Mouse (Mus musculus) lung, embryonic 16.5 days (tissue): ENCODE measurements around the gene Ltn1. TPM values are rescaled to one million over a fixed set of nuclear protein-coding genes. Genes with fewer than 3 reads are reported as not detected.
A peak's percentile ranks its signal among the peaks of the same experiment; 100 is the strongest.

Source experiments
- ATAC-seq: fragments of 200-750 bp; cut with Nextera tagmentation; 2 replicates; pipeline ENCODE4 v1.8.0; 2017; ENCODE audit warnings: low read depth, mild to moderate bottlenecking, moderate library complexity
- H3K27ac ChIP-seq: fragments of 300-500 bp; sonication (generic); 2 replicates; pipeline ENCODE4 v1.5.1; 2014; ENCODE audit warnings: mild to moderate bottlenecking, control low read depth, low read length
- H3K27me3 ChIP-seq: fragments of 300-500 bp; sonication (generic); 2 replicates; pipeline ENCODE4 v1.6.1; 2014; ENCODE audit warnings: low read depth, low read length, mixed read lengths; ENCODE audit not compliant: control insufficient read depth, insufficient read depth
- H3K36me3 ChIP-seq: fragments of 300-500 bp; sonication (generic); 2 replicates; pipeline ENCODE4 v1.6.1; 2014; ENCODE audit warnings: low read length; ENCODE audit not compliant: control insufficient read depth, insufficient read depth
- H3K4me1 ChIP-seq: fragments of 300-500 bp; sonication (generic); replicated peaks from 2 replicates; pipeline ENCODE4 v1.6.1; 2014; ENCODE audit warnings: low read length, mixed read lengths; ENCODE audit not compliant: control insufficient read depth, insufficient read depth
- H3K4me2 ChIP-seq: fragments of 300-500 bp; sonication (generic); 2 replicates; pipeline ENCODE4 v1.6.1; 2014; ENCODE audit warnings: low read depth, low read length, control low read depth
- H3K4me3 ChIP-seq: fragments of 300-500 bp; sonication (generic); 2 replicates; pipeline ENCODE4 v1.5.1; 2014; ENCODE audit warnings: mild to moderate bottlenecking, low read length, control low read depth
- H3K9ac ChIP-seq: fragments of 300-500 bp; sonication (generic); 2 replicates; pipeline ENCODE4 v1.6.1; 2014; ENCODE audit warnings: low read length, control low read depth
- H3K9me3 ChIP-seq: fragments of 300-500 bp; sonication (generic); 2 replicates; pipeline ENCODE4 v1.6.1; 2016; ENCODE audit warnings: low read length; ENCODE audit not compliant: control insufficient read depth
- WGBS: fragments of 180-500 bp; shearing (Covaris S2); extraction: QIAGEN DNeasy Blood & Tissue Kit; methylation state at CpG from one replicate; pipeline ENCODE4 v1.1.7; 2014; 5-methylcytosine and 5-hydroxymethylcytosine counted together
- polyA plus RNA-seq: library from polyadenylated mRNA; unstranded; fragments of >200 nt; fragmentation: Nextera tagmentation; extraction: Ambion mirVana; gene quantifications from 2 replicates; pipeline ENCODE4 v1.2.1, GENCODE M21; 2015

The Ltn1 gene
- polyA plus RNA-seq, 1 experiment from 2014 or later: 30.0 TPM

GRCm38 (mm10) chr16:87427516-87427915, 4.9 kb downstream of the Ltn1 start:
- Histone ChIP-seq H3K9ac (no peak overlapping the region), H3K4me1 (0 out of 2 replicates have a peak, but pooled peaks cover 2% of the 10 kb centered on the region), H3K27ac (no peak overlapping the region), H3K4me2 (no peak overlapping the region), H3K4me3 (no peak overlapping the region), H3K27me3 (no peaks in the 10 kb centered on the region), H3K9me3 (no peaks in the 10 kb centered on the region), H3K36me3 (peaks cover 33% of the 10 kb centered on the region)
- no peak for ATAC-seq
- 87% methylated on average over 8 of the region's 8 CpGs for WGBS

DNA sequence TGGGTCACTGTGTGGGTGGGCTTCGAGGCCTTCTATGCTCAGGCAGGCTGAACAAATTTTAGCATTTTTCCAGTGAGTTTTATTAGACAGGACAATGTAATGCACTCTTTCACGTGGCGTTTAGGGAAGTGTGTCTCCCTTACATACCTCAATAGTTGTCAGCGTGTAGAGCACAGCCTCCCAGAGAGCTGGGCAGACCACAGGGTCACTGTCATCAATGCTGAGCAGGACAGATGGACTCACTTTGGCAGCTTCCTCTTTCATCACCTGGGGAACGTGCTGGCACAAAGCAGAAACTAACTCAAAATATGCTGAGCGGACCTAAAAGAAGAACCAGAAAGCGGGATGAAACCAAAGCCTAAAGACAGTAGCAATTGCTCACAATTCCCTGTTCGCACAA, 11.8 kb downstream of the Ltn1 start:
- no peaks in the 10 kb centered on the region for H3K27me3 ChIP-seq
- H3K27ac ChIP-seq: no peak overlapping the region
- ATAC-seq: no peak
- peaks cover 4% of the 10 kb centered on the region; the same call in 1 of the 2 replicates for H3K9me3 ChIP-seq
- H3K4me3 ChIP-seq: no peak overlapping the region
- 90% methylated on average over 8 of the region's 8 CpGs for WGBS
- H3K4me2 ChIP-seq: no peak overlapping the region
- no peak overlapping the region for H3K9ac ChIP-seq
- H3K4me1 ChIP-seq: no peaks in the 10 kb centered on the region
- H3K36me3 ChIP-seq: peaks cover 67% of the 10 kb centered on the region

- no peak overlapping the region for H3K4me3 ChIP-seq
- H3K27me3 ChIP-seq: no peaks in the 10 kb centered on the region
- peaks cover 43% of the 10 kb centered on the region for H3K36me3 ChIP-seq
- no peaks in the 10 kb centered on the region for H3K9me3 ChIP-seq
- 83% methylated on average over 3 of the region's 3 CpGs for WGBS
- no peak overlapping the region for H3K4me2 ChIP-seq
- no peaks in the 10 kb centered on the region for H3K4me1 ChIP-seq
- H3K27ac ChIP-seq: no peak overlapping the region
- no peak overlapping the region for H3K9ac ChIP-seq
- no peak for ATAC-seq
Measured at GRCm38 (mm10) chr16:87405001-87405400, 27.4 kb downstream of the Ltn1 start.

GRCm38 (mm10) chr16:87393813-87394548, 38.4 kb downstream of the Ltn1 start:
- ATAC-seq: peak; percentile 78
- H3K27ac ChIP-seq: no peak overlapping the region
- H3K27me3 ChIP-seq: no peaks in the 10 kb centered on the region
- H3K4me1 ChIP-seq: no peaks in the 10 kb centered on the region
- H3K9ac ChIP-seq: no peak overlapping the region
- H3K4me2 ChIP-seq: no peak overlapping the region
- H3K9me3 ChIP-seq: no peaks in the 10 kb centered on the region
- peaks cover 32% of the 10 kb centered on the region for H3K36me3 ChIP-seq
- no peak overlapping the region for H3K4me3 ChIP-seq
- 41% methylated on average over 16 of the region's 16 CpGs for WGBS

GRCm38 (mm10) chr16:87387444-87387977, 44.9 kb downstream of the Ltn1 start:
- no peak for ATAC-seq
- WGBS: 87% methylated on average over 3 of the region's 3 CpGs
- H3K36me3 ChIP-seq: peaks cover 14% of the 10 kb centered on the region

DNA sequence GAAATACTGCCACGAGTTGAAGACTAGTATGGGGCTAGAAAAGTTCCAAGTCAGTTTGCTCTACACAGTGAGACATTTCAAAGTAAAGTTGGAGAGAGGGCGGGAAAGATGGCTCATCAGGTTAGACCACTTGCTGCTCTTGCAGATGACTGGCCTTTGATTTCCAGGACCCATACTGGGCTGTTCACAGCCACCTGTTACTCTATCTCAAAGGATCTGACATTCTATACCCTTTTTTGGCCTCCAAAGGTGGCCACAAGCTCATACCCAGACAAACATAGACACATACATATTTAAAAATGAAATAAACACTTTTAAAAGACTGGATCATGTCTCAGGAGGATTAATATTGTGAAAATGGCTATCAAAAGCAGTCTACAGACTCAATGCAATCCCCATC, 48.0 kb downstream of the Ltn1 start:
- Histone ChIP-seq H3K9ac (no peak overlapping the region), H3K4me3 (no peak overlapping the region), H3K4me1 (no peaks in the 10 kb centered on the region), H3K9me3 (no peaks in the 10 kb centered on the region), H3K4me2 (no peak overlapping the region), H3K36me3 (peaks cover 39% of the 10 kb centered on the region), H3K27me3 (no peaks in the 10 kb centered on the region), H3K27ac (no peak overlapping the region)
- ATAC-seq: no peak
- 80% methylated on average over 2 of the region's 2 CpGs for WGBS

More at GRCm38 (mm10) chr16:87387444-87387977, 44.9 kb downstream of the Ltn1 start:
- Histone ChIP-seq H3K27ac (no peak overlapping the region), H3K4me3 (no peak overlapping the region), H3K4me2 (no peak overlapping the region), H3K4me1 (no peaks in the 10 kb centered on the region), H3K9ac (no peak overlapping the region), H3K9me3 (no peaks in the 10 kb centered on the region), H3K27me3 (no peaks in the 10 kb centered on the region)

- Histone ChIP-seq H3K27ac (no peak overlapping the region), H3K36me3 (peaks cover 48% of the 10 kb centered on the region), H3K4me3 (no peak overlapping the region), H3K9me3 (no peaks in the 10 kb centered on the region), H3K4me2 (no peak overlapping the region), H3K27me3 (no peaks in the 10 kb centered on the region), H3K4me1 (no peaks in the 10 kb centered on the region), H3K9ac (no peak overlapping the region)
- ATAC-seq: no peak
- WGBS: 81% methylated on average over 2 of the region's 2 CpGs
Measured at GRCm38 (mm10) chr16:87382996-87383395, 49.4 kb downstream of the Ltn1 start.

- 92% methylated on average over 6 of the region's 6 CpGs for WGBS
- no peak overlapping the region for H3K27ac ChIP-seq
- ATAC-seq: no peak
Measured at GRCm38 (mm10) chr16:87366445-87366844, 66.0 kb downstream of the Ltn1 start.

GRCm38 (mm10) chr16:87366035-87366434, 66.4 kb downstream of the Ltn1 start:
- H3K36me3 ChIP-seq: peaks cover 19% of the 10 kb centered on the region
- no peak overlapping the region for H3K9ac ChIP-seq
- 66% methylated on average over 10 of the region's 10 CpGs for WGBS
- H3K9me3 ChIP-seq: no peaks in the 10 kb centered on the region
- H3K4me1 ChIP-seq: no peaks in the 10 kb centered on the region; the same call in 1 of the 2 replicates
- H3K4me2 ChIP-seq: no peak overlapping the region
- H3K27ac ChIP-seq: no peak overlapping the region
- H3K4me3 ChIP-seq: no peak overlapping the region
- no peak for ATAC-seq
- H3K27me3 ChIP-seq: no peaks in the 10 kb centered on the region

More at GRCm38 (mm10) chr16:87366445-87366844, 66.0 kb downstream of the Ltn1 start:
- H3K36me3 ChIP-seq: peaks cover 19% of the 10 kb centered on the region
- no peaks in the 10 kb centered on the region for H3K27me3 ChIP-seq
- H3K4me1 ChIP-seq: no peaks in the 10 kb centered on the region; the same call in 1 of the 2 replicates
- no peak overlapping the region for H3K4me2 ChIP-seq
- no peak overlapping the region for H3K9ac ChIP-seq
- no peak overlapping the region for H3K4me3 ChIP-seq
- no peaks in the 10 kb centered on the region for H3K9me3 ChIP-seq
